In genomic region chr5:124439447-124440093, GRCm38 (mm10) we compare ENCODE assay signal across 8 mouse cellular contexts. TPM values are rescaled to one million over a fixed set of nuclear protein-coding genes. Genes with fewer than 3 reads are reported as not detected.
DNase-seq lines count a peak whose midpoint lies in the region; ATAC-seq and TF ChIP-seq lines count a peak whose summit lies in the region.

TSS of gene Kmt5a (plus strand) at chr5:124439930.

- peak within 1 kb of the TSS; percentile 93 for H3K27ac ChIP-seq in heart, embryonic 11.5 days (ENCODE audit: low read depth, low read length)
- H3K27ac ChIP-seq in kidney, embryonic 16.5 days (ENCODE audit: low read length): peak within 1 kb of the TSS; percentile 97
- H3K27ac ChIP-seq in liver, adult 2 months (replicated peaks; ENCODE audit: insufficient read depth, low read depth, low read length): peak within 1 kb of the TSS; percentile 70

- peaks cover 16% of the 10 kb centered on the region for H3K79me3 ChIP-seq in C2C12 (ENCODE audit: low read depth)

- peaks cover 43% of the 10 kb centered on the region for H3K79me2 ChIP-seq in C2C12 (ENCODE audit: control insufficient read depth, insufficient read depth)
- no peaks in the 10 kb centered on the region for H3K79me2 ChIP-seq in liver, adult 2 months (ENCODE audit: control insufficient read depth, insufficient read depth, low read length)
- H3K79me2 ChIP-seq in myocyte (ENCODE audit: control insufficient read depth, insufficient read depth): peaks cover 40% of the 10 kb centered on the region

- WGBS in heart, embryonic 11.5 days (ENCODE audit: insufficient replicate concordance): under 1% methylated on average over 34 of the region's 34 CpGs
- WGBS in kidney, embryonic 16.5 days: under 1% methylated on average over 34 of the region's 34 CpGs
- under 1% methylated on average over 34 of the region's 34 CpGs for WGBS in liver, adult 2 months

- H3K9me3 ChIP-seq in erythroblast, embryonic 14.5 days (ENCODE audit: control insufficient read depth, low read length): 0 out of 2 replicates have a peak, but pooled peaks cover 3% of the 10 kb centered on the region
- H3K9me3 ChIP-seq in heart, embryonic 11.5 days (replicated peaks; ENCODE audit: control insufficient read depth, low read length): no peaks in the 10 kb centered on the region
- no peaks in the 10 kb centered on the region for H3K9me3 ChIP-seq in kidney, embryonic 16.5 days (ENCODE audit: low read length)

- H3ac ChIP-seq in C2C12 (ENCODE audit: control insufficient read depth, insufficient read length, low read depth): peak within 1 kb of the TSS; percentile 84
- peak within 1 kb of the TSS; percentile 16 for H3ac ChIP-seq in myocyte (ENCODE audit: control insufficient read depth, insufficient read length)

- H3K27me3 ChIP-seq in C2C12 (ENCODE audit: control insufficient read depth, insufficient read depth, insufficient read length) (no peaks in the 10 kb centered on the region), myocyte (ENCODE audit: control insufficient read depth, insufficient read depth, insufficient read length) (no peaks in the 10 kb centered on the region)
- no peaks in the 10 kb centered on the region for H3K27me3 ChIP-seq in erythroblast, embryonic 14.5 days (ENCODE audit: control insufficient read depth)
- no peaks in the 10 kb centered on the region for H3K27me3 ChIP-seq in heart, embryonic 11.5 days (ENCODE audit: control insufficient read depth, insufficient read depth, low read length)
- no peaks in the 10 kb centered on the region for H3K27me3 ChIP-seq in kidney, embryonic 16.5 days (ENCODE audit: insufficient read depth, low read length)
- H3K27me3 ChIP-seq in liver, adult 2 months (ENCODE audit: control insufficient read depth, insufficient read depth, low read length): no peaks in the 10 kb centered on the region
- no peaks in the 10 kb centered on the region for H3K27me3 ChIP-seq in splenic B cell, adult 2 months (ENCODE audit: control insufficient read depth, insufficient read depth, low read length, poor library complexity, severe bottlenecking)

- H3K9ac ChIP-seq in heart, embryonic 11.5 days (ENCODE audit: low read depth, low read length): peak within 1 kb of the TSS; percentile 81
- H3K9ac ChIP-seq in kidney, embryonic 16.5 days (replicated peaks; ENCODE audit: low read length): peak within 1 kb of the TSS; percentile 83
- peak within 1 kb of the TSS; percentile 80 for H3K9ac ChIP-seq in liver, adult 2 months (ENCODE audit: low read depth, low read length)

- no peak for TF ChIP-seq POLR2A in brain, embryonic 14.5 days (IDR thresholded peaks at IDR 0.05; ENCODE audit: borderline replicate concordance, extremely low read depth, insufficient read depth, insufficient read length, poor library complexity, severe bottlenecking)
- TF ChIP-seq POLR2A in liver, adult 2 months (IDR thresholded peaks at IDR 0.05; ENCODE audit: extremely low read depth, insufficient read depth, low read length): peak; percentile 39; the same call in 1 of the 2 replicates
- TF ChIP-seq POLR2A in myocyte (IDR thresholded peaks at IDR 0.05; ENCODE audit: insufficient read length, low read depth): peak; percentile 74

- H3K36me3 ChIP-seq in C2C12 (ENCODE audit: control insufficient read depth, insufficient read depth) (no peaks in the 10 kb centered on the region), myocyte (ENCODE audit: control insufficient read depth, insufficient read depth) (no peaks in the 10 kb centered on the region)
- H3K36me3 ChIP-seq in erythroblast, embryonic 14.5 days (ENCODE audit: control insufficient read depth): peaks cover 28% of the 10 kb centered on the region
- no peaks in the 10 kb centered on the region for H3K36me3 ChIP-seq in heart, embryonic 11.5 days (ENCODE audit: control insufficient read depth, insufficient read depth, low read length)
- no peaks in the 10 kb centered on the region for H3K36me3 ChIP-seq in kidney, embryonic 16.5 days (ENCODE audit: insufficient read depth, low read length)
- no peaks in the 10 kb centered on the region for H3K36me3 ChIP-seq in liver, adult 2 months (ENCODE audit: control insufficient read depth, insufficient read depth, low read length)
- H3K36me3 ChIP-seq in splenic B cell, adult 2 months (ENCODE audit: control insufficient read depth, insufficient read depth, low read length, poor library complexity, severe bottlenecking): no peaks in the 10 kb centered on the region

- H3K4me3 ChIP-seq in C2C12 (ENCODE audit: insufficient read depth, poor library complexity, severe bottlenecking) (peak within 1 kb of the TSS; percentile 54), myocyte (peak within 1 kb of the TSS; percentile 75)
- peak within 1 kb of the TSS; percentile 74 for H3K4me3 ChIP-seq in erythroblast, embryonic 14.5 days (replicated peaks)
- peak within 1 kb of the TSS; percentile 67 for H3K4me3 ChIP-seq in heart, embryonic 11.5 days (ENCODE audit: low read depth, low read length)
- H3K4me3 ChIP-seq in kidney, embryonic 16.5 days (ENCODE audit: low read length): peak within 1 kb of the TSS; percentile 76
- peak within 1 kb of the TSS; percentile 81 for H3K4me3 ChIP-seq in liver, adult 2 months (ENCODE audit: insufficient read depth, low read depth, low read length)

- peak; percentile 98 for DNase-seq in brain, embryonic 14.5 days (ENCODE audit: low read depth)
- DNase-seq in liver, adult 2 months (ENCODE audit: extremely low read depth, low read depth, low spot score): peak; percentile 98
- peak; percentile 97 for DNase-seq in splenic B cell, adult 2 months (ENCODE audit: low read depth, low spot score)

- H3K4me2 ChIP-seq in heart, embryonic 11.5 days: peak within 1 kb of the TSS; percentile 93
- peak within 1 kb of the TSS; percentile 77 for H3K4me2 ChIP-seq in kidney, embryonic 16.5 days (replicated peaks; ENCODE audit: low read depth, low read length)
- peak within 1 kb of the TSS; percentile 94 for H3K4me2 ChIP-seq in myocyte (ENCODE audit: low read depth)

- TF ChIP-seq CTCF in C2C12 (IDR thresholded peaks at IDR 0.05; ENCODE audit: control insufficient read depth, insufficient read depth, insufficient read length): no peak
- no peak for TF ChIP-seq CTCF in brain, embryonic 14.5 days (IDR thresholded peaks at IDR 0.05; ENCODE audit: borderline replicate concordance, extremely low read depth, insufficient read depth, insufficient read length)
- TF ChIP-seq CTCF in liver, adult 2 months (IDR thresholded peaks at IDR 0.05; ENCODE audit: low read depth, low read length): no peak

- peaks cover 49% of the 10 kb centered on the region for H3K4me1 ChIP-seq in erythroblast, embryonic 14.5 days (ENCODE audit: control insufficient read depth)
- no peaks in the 10 kb centered on the region for H3K4me1 ChIP-seq in heart, embryonic 11.5 days (ENCODE audit: control insufficient read depth, insufficient read depth, low read length)
- H3K4me1 ChIP-seq in kidney, embryonic 16.5 days (ENCODE audit: insufficient read depth, low read length): peaks cover 16% of the 10 kb centered on the region
- peaks cover 13% of the 10 kb centered on the region for H3K4me1 ChIP-seq in liver, adult 2 months (ENCODE audit: control insufficient read depth, insufficient read depth, low read length)

- ATAC-seq in heart, embryonic 11.5 days (replicated peaks; ENCODE audit: insufficient number of reproducible peaks, low FRiP score, low TSS enrichment): peak; percentile 96
- peak; percentile 99 for ATAC-seq in kidney, embryonic 16.5 days (ENCODE audit: low FRiP score, low TSS enrichment)

TF ChIP-seq in C2C12, 6 proteins besides CTCF, POLR2A, EP300 and RAD21:
- TF ChIP-seq CEBPB (IDR thresholded peaks at IDR 0.05; ENCODE audit: low read depth) (peak; percentile 26), USF1 (IDR thresholded peaks at IDR 0.05; ENCODE audit: low read depth) (no peak), MYOD1 (IDR thresholded peaks at IDR 0.05; ENCODE audit: control insufficient read depth, insufficient read length, low read depth) (no peak)

TF ChIP-seq in myocyte, 11 proteins besides CTCF, POLR2A, EP300 and RAD21:
- TF ChIP-seq POLR2AphosphoS2 (IDR thresholded peaks at IDR 0.05; ENCODE audit: insufficient read length, low read depth) (peak; percentile 87), MYOG (IDR thresholded peaks at IDR 0.05; ENCODE audit: control insufficient read depth in 1 of 3, insufficient read depth in 1 of 3, insufficient read length in 2 of 3, low read depth in 2 of 3) (peak in 1 of 3 experiments; percentile 20), MYOD1 (IDR thresholded peaks at IDR 0.05; ENCODE audit: control insufficient read depth in 1 of 3, insufficient read length in 2 of 3, low read depth in 2 of 3) (peak in 2 of 3 experiments; percentile 27 to 61), CEBPB (IDR thresholded peaks at IDR 0.05; ENCODE audit: insufficient read depth, poor library complexity, severe bottlenecking) (no peak), E2F4 (IDR thresholded peaks at IDR 0.05; ENCODE audit: insufficient read depth) (peak; percentile 68)

RNA-seq across cellular contexts. Expression of gene Kmt5a, which starts in this region (rescaled TPM):
- polyA plus RNA-seq in C2C12 (2012; fragmentation: generic; extraction: Trizol): 91.5 TPM
- 69.9 and 70.8 TPM in 2 replicates for polyA plus RNA-seq in brain, embryonic 14.5 days (2012; rRNA removed)
- polyA plus RNA-seq in erythroblast, embryonic 14.5 days (2012): 34.4 and 36.1 TPM in 2 replicates
- 89.5 and 93.9 TPM in 2 replicates for polyA plus RNA-seq in heart, embryonic 11.5 days (2014; fragmentation: Nextera tagmentation; extraction: Ambion mirVana)
- 30.7 and 38.1 TPM in 2 replicates for polyA plus RNA-seq in kidney, embryonic 16.5 days (2015; fragmentation: Nextera tagmentation; extraction: Ambion mirVana)
- 9.6 and 13.2 TPM in 2 replicates for total RNA-seq in liver, adult 2 months (2014; rRNA removed)
- 14.7 and 15.1 TPM in 2 replicates for polyA plus RNA-seq in liver, adult 2 months (2012; rRNA removed)
- 58.0 TPM for polyA plus RNA-seq in myocyte (2012; fragmentation: generic; extraction: Trizol)

Comparison
In these comparisons a context has a peak if more than half of its experiments do, and no peak if none do; other contexts are left out.
1. Peak in every context shown above with its lines: DNase-seq, ATAC-seq, H3K4me3 ChIP-seq and H3K27ac ChIP-seq.